Mouse (Mus musculus): Measurements from ENCODE around the gene Gm20903. TPM values are rescaled to one million over a fixed set of nuclear protein-coding genes. Genes with fewer than 3 reads are reported as not detected.

Gene Gm20903
- not detected in 2 replicates for polyA plus RNA-seq (2015; fragmentation: Nextera tagmentation; extraction: Ambion mirVana)

DNA sequence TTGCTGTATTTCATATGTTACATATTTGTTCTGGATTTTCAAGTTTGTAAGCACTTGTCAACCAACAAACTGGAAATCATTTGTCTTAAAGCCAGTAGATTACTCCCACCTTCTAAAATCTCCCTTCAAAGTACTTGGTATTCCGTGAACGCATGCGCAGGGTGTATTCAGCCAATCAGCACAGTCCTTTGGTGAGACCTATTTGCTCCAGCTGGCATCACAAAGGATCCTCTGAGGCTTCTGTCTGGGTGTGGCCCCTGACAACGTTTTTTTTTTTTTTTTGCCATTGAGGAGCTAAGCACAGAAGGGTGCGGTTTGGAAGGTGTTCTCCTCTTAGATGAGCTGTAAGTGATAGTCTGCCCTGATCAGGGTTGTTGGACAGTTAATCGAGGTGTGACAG is at the start of gene Gm20903:
TSS of gene Gm20903 (plus strand) at position 301 of the 400 bp plus-strand sequence.

Data from urinary bladder, postnatal 0 days (tissue).